Mouse (Mus musculus) small intestine, adult 2 months (tissue): ENCODE data around the gene Acsbg2. TPM values are rescaled to one million over a fixed set of nuclear protein-coding genes. Genes with fewer than 3 reads are reported as not detected.

Experiments used
- H3K27ac ChIP-seq: fragments of 200-500 bp; 2 replicates; pipeline ENCODE4 v1.5.1; 2012; ENCODE audit warnings: low read depth, low read length, control low read depth, inconsistent platforms; ENCODE audit not compliant: insufficient read depth
- H3K27me3 ChIP-seq: fragments of 200-500 bp; 2 replicates; pipeline ENCODE4 v1.6.1; 2012; ENCODE audit warnings: mild to moderate bottlenecking, moderate library complexity, low read length, inconsistent platforms; ENCODE audit not compliant: control insufficient read depth, insufficient read depth
- H3K36me3 ChIP-seq: fragments of 200-500 bp; 2 replicates; pipeline ENCODE4 v1.6.1; 2012; ENCODE audit warnings: mild to moderate bottlenecking, low read length, control low read depth, inconsistent platforms; ENCODE audit not compliant: control insufficient read depth, insufficient read depth
- H3K4me1 ChIP-seq: fragments of 200-500 bp; 2 replicates; pipeline ENCODE4 v1.6.1; 2012; ENCODE audit warnings: low read length, inconsistent platforms, mixed read lengths; ENCODE audit not compliant: control insufficient read depth, insufficient read depth, insufficient read length
- H3K4me3 ChIP-seq: fragments of 200-500 bp; 2 replicates; pipeline ENCODE4 v1.5.1; 2012; ENCODE audit warnings: low read depth, mild to moderate bottlenecking, control low read depth, inconsistent platforms, low read length, moderate library complexity
- CTCF ChIP-seq: fragments of 200-500 bp; IDR thresholded peaks from 2 replicates; pipeline ENCODE4 v1.5.1; 2012; ENCODE audit warnings: low read depth, mild to moderate bottlenecking, control low read depth, inconsistent platforms, low read length, moderate library complexity, mixed read lengths; ENCODE audit not compliant: insufficient replicate concordance, insufficient read length; ENCODE audit errors: extremely low read depth
- POLR2A ChIP-seq: fragments of 200-500 bp; IDR thresholded peaks from 2 replicates; pipeline ENCODE4 v1.6.1; 2012; ENCODE audit warnings: low read depth, mild to moderate bottlenecking, control low read depth, inconsistent platforms, low read length, moderate library complexity
- WGBS: fragments of 180-500 bp; shearing (Covaris S2); methylation state at CpG from one replicate; pipeline ENCODE4 v1.1.7; 2018; 5-methylcytosine and 5-hydroxymethylcytosine counted together
- polyA plus RNA-seq: library from polyadenylated mRNA; depleted of rRNA; stranded (reverse); fragments of >200 nt; gene quantifications from 2 replicates; pipeline ENCODE4 v1.2.3, GENCODE M21; 2012

Acsbg2 gene
- polyA plus RNA-seq, 1 experiment = not detected

DNA sequence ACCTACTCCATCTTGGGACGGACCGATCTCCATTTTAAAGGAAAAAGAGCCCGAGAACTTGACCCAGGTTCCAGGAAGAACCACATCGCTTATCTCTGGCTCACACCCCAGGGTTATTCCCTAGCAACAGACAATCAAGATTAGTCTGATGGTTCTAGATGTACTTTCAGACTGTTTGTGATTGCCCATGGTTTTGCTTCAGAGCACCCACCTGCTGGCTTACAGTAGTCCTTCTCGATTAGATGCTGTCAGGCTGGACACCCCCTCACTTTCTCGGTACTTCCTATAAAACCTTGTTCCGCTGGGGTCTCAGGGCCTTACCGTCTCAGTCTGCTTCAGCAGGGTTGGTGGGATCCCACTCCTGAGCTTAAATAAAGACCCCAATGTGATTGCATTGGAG lies 37.9 kb downstream of the Acsbg2 start:
- TF ChIP-seq POLR2A = no peak
- TF ChIP-seq CTCF = no peak
- Histone ChIP-seq H3K4me3 (no peak overlapping the region), H3K27me3 (no peaks in the 10 kb centered on the region), H3K4me1 (no peaks in the 10 kb centered on the region), H3K36me3 (no peaks in the 10 kb centered on the region), H3K27ac (no peak overlapping the region)
- WGBS = 70% methylated on average over 8 of the region's 8 CpGs

GRCm38 (mm10) chr17:56833381-56833780 lies 40.9 kb downstream of the Acsbg2 start:
- TF ChIP-seq POLR2A (no peak), CTCF (no peak)
- WGBS = 96% methylated on average over 1 of the region's 1 CpGs
- Histone ChIP-seq H3K27ac (no peak overlapping the region), H3K36me3 (no peaks in the 10 kb centered on the region), H3K4me3 (no peak overlapping the region), H3K4me1 (no peaks in the 10 kb centered on the region), H3K27me3 (peaks cover 13% of the 10 kb centered on the region)

- Histone ChIP-seq H3K27me3 (peaks cover 13% of the 10 kb centered on the region), H3K4me3 (no peak overlapping the region), H3K27ac (no peak overlapping the region), H3K4me1 (no peaks in the 10 kb centered on the region), H3K36me3 (no peaks in the 10 kb centered on the region)
- no peak for TF ChIP-seq POLR2A
- TF ChIP-seq CTCF = no peak
- WGBS = 100% methylated on average over 1 of the region's 1 CpGs
These were observed 41.3 kb downstream of the Acsbg2 start for GRCm38 (mm10) chr17:56832918-56833317.

- no peak overlapping the region for H3K27ac ChIP-seq
- under 1% methylated on average over 42 of the region's 42 CpGs for WGBS
- peak overlapping the region; percentile 59 for H3K4me3 ChIP-seq
- no peaks in the 10 kb centered on the region; the same call in 1 of the 2 replicates for H3K4me1 ChIP-seq
- TF ChIP-seq CTCF (peak; percentile 54; the same call in 1 of the 2 replicates), POLR2A (no peak)
- H3K36me3 ChIP-seq = no peaks in the 10 kb centered on the region
- peaks cover 13% of the 10 kb centered on the region for H3K27me3 ChIP-seq
These were observed 43.0 kb downstream of the Acsbg2 start for GRCm38 (mm10) chr17:56831111-56831816.

- Histone ChIP-seq H3K36me3 (no peaks in the 10 kb centered on the region), H3K27ac (no peak within 1 kb of the TSS), H3K4me3 (peak within 1 kb of the TSS; percentile 61), H3K4me1 (no peaks in the 10 kb centered on the region; the same call in 1 of the 2 replicates), H3K27me3 (peaks cover 13% of the 10 kb centered on the region)
- WGBS = 1% methylated on average over 56 of the region's 62 CpGs
- TF ChIP-seq POLR2A (no peak), CTCF (no peak)
These were observed 43.7 kb downstream of the Acsbg2 start, which contains the start of gene Rfx2 for GRCm38 (mm10) chr17:56830411-56831110. Gene Rfx2, minus strand, starts transcription at chr17:56831013.

DNA sequence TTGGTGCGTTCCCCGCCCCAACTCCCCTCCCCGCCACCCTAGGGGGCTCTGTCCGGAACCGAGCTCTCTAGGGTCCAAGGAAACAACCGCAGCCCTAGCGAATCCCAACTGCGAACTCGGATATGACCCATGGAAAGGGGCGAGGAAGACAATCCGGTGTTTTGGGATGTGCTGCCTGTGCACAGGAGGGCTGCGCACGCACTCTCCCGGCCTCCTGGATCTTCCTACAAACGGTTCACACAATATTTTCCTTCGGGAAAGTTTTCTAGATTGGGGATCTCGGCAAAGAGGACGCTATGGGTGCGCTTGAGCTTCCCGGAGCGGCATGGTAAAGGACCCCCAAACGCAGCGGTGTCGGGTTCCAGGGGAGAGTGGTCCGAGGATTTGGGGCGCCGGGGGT lies 44.5 kb downstream of the Acsbg2 start:
- WGBS = 6% methylated on average over 27 of the region's 27 CpGs
- H3K4me1 ChIP-seq = no peaks in the 10 kb centered on the region; the same call in 1 of the 2 replicates
- no peaks in the 10 kb centered on the region for H3K36me3 ChIP-seq

GRCm38 (mm10) chr17:56829171-56829570 lies 45.1 kb downstream of the Acsbg2 start:
- Histone ChIP-seq H3K27ac (no peak overlapping the region), H3K4me1 (no peaks in the 10 kb centered on the region; the same call in 1 of the 2 replicates), H3K4me3 (peak overlapping the region; percentile 61), H3K36me3 (no peaks in the 10 kb centered on the region), H3K27me3 (peaks cover 13% of the 10 kb centered on the region)
- TF ChIP-seq CTCF (no peak), POLR2A (no peak)
- 43% methylated on average over 11 of the region's 11 CpGs for WGBS

More for the DNA sequence above, 44.5 kb downstream of the Acsbg2 start:
- H3K27me3 ChIP-seq = peaks cover 13% of the 10 kb centered on the region
- TF ChIP-seq POLR2A = no peak
- no peak for TF ChIP-seq CTCF
- H3K4me3 ChIP-seq = peak overlapping the region; percentile 61
- no peak overlapping the region for H3K27ac ChIP-seq
